Mouse (Mus musculus): ENCODE results near the gene Gm266.

DNA sequence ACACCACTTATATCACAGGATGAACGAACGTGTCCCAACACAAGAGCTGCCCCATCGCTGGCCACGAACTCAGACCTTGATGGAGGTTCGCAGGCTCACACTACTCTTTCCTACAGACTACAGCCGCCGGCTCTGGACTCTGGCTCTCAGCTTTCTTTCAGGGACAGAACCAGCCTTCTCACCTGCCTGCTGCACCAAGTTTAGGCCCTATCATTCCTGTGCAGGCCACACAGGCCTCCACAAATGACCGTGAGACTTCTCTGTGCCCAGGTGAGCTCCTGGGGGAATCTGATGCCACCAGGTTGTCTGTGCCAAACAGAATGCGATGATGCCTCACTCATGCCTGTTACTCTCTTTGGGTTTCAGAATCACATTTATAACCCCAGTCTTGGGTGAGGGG, 32.8 kb upstream of the Gm266 start:
- TF ChIP-seq CTCF (IDR thresholded peaks at IDR 0.05) (no peak), EP300 (IDR thresholded peaks at IDR 0.05) (no peak)
